Mouse (Mus musculus) heart, embryonic 16.5 days (tissue): ENCODE results near the gene Cyfip1. TPM values are rescaled to one million over a fixed set of nuclear protein-coding genes. Genes with fewer than 3 reads are reported as not detected.
"Not testable (repeated sequence)": the region's sequence is repeated elsewhere in the genome, so short reads cannot be mapped to it uniquely, and the experiment has no call there.

Experiments
- ATAC-seq: fragments of 200-750 bp; cut with Nextera tagmentation; replicated peaks from 2 replicates; pipeline ENCODE4 v1.8.0; 2017; ENCODE audit warnings: moderate number of reproducible peaks; ENCODE audit not compliant: insufficient read depth, low FRiP score; ENCODE audit errors: extremely low read depth
- H3K27ac ChIP-seq: fragments of 300-500 bp; sonication (generic); 2 replicates; pipeline ENCODE4 v1.5.1; 2014; ENCODE audit warnings: mild to moderate bottlenecking, low read length, control low read depth, moderate library complexity
- H3K27me3 ChIP-seq: fragments of 300-500 bp; sonication (generic); 2 replicates; pipeline ENCODE4 v1.6.1; 2014; ENCODE audit warnings: low read length, mixed read lengths; ENCODE audit not compliant: control insufficient read depth, insufficient read depth
- H3K36me3 ChIP-seq: fragments of 300-500 bp; sonication (generic); 2 replicates; pipeline ENCODE4 v1.6.1; 2014; ENCODE audit not compliant: control insufficient read depth, insufficient read depth
- H3K4me1 ChIP-seq: fragments of 300-500 bp; sonication (generic); 2 replicates; pipeline ENCODE4 v1.6.1; 2014; ENCODE audit warnings: low read length, mixed read lengths; ENCODE audit not compliant: control insufficient read depth, insufficient read depth
- H3K4me2 ChIP-seq: fragments of 300-500 bp; sonication (generic); 2 replicates; pipeline ENCODE4 v1.6.1; 2014; ENCODE audit warnings: low read depth, mild to moderate bottlenecking, control low read depth, low read length
- H3K4me3 ChIP-seq: fragments of 300-500 bp; sonication (generic); 2 replicates; pipeline ENCODE4 v1.5.1; 2014; ENCODE audit warnings: mild to moderate bottlenecking, control low read depth, low read length
- H3K9ac ChIP-seq: fragments of 300-500 bp; sonication (generic); 2 replicates; pipeline ENCODE4 v1.6.1; 2014; ENCODE audit warnings: low read length, control low read depth
- H3K9me3 ChIP-seq: fragments of 300-500 bp; sonication (generic); replicated peaks from 2 replicates; pipeline ENCODE4 v1.6.1; 2016; ENCODE audit warnings: low read length; ENCODE audit not compliant: control insufficient read depth
- WGBS: fragments of 180-500 bp; shearing (Covaris S2); extraction: QIAGEN DNeasy Blood & Tissue Kit; methylation state at CpG from one replicate; pipeline ENCODE4 v1.1.7; 2014; 5-methylcytosine and 5-hydroxymethylcytosine counted together
- polyA plus RNA-seq: library from polyadenylated mRNA; unstranded; fragments of >200 nt; fragmentation: Nextera tagmentation; extraction: Ambion mirVana; gene quantifications from 2 replicates; pipeline ENCODE4 v1.2.1, GENCODE M21; 2015

The Cyfip1 gene
- polyA plus RNA-seq, 1 experiment from 2014 or later: 44.5 TPM

DNA sequence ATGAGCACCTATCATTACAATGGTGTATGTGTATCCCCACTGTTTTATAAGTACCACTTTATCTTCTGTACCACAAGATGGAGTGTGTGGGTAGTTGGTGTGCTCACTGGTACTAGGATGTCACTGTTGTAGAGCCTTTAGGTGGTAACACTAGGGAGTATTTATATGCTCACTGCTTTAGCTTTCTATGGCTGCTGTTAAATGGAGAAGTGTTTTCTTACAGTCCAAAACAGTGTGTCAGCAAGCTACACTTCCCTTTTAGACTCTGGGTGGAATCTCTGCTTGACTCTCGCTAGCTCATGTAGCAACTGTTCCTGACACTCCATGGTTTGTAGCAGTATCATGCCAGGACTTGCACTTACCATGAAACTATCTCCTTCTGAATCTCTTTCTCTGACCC lies 68.0 kb downstream of the Cyfip1 start:
- no peaks in the 10 kb centered on the region for H3K9me3 ChIP-seq
- WGBS: 100% methylated on average over 1 of the region's 1 CpGs
- no peak overlapping the region for H3K4me2 ChIP-seq
- no peak overlapping the region for H3K9ac ChIP-seq
- H3K27me3 ChIP-seq: no peaks in the 10 kb centered on the region
- no peaks in the 10 kb centered on the region for H3K4me1 ChIP-seq
- no peak overlapping the region for H3K27ac ChIP-seq
- no peak for ATAC-seq
- H3K36me3 ChIP-seq: peaks cover 49% of the 10 kb centered on the region
- no peak overlapping the region for H3K4me3 ChIP-seq

DNA sequence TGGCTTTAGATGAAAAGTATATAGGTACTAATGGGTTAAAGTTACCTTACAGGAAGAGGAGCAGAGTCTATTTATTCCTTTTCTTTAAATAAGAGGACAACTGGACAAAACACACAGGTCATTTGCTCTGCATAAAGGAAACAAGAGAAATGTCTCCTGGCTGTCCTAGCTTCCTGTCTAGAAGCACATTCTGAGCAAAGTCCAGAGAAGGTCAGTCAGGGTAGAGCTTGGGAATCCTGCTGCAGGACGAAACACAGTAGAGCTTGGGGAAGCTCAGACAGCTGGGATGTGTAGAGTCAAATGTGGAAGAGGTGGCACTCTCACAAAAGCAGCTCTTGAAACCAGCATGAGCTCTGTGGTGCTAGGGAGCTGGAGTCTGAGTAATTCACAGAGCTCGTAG lies 68.8 kb downstream of the Cyfip1 start:
- no peak for ATAC-seq
- Histone ChIP-seq H3K4me3 (no peak overlapping the region), H3K27me3 (no peaks in the 10 kb centered on the region), H3K9ac (no peak overlapping the region), H3K27ac (no peak overlapping the region), H3K36me3 (peaks cover 50% of the 10 kb centered on the region), H3K9me3 (no peaks in the 10 kb centered on the region), H3K4me1 (no peaks in the 10 kb centered on the region), H3K4me2 (no peak overlapping the region)
- WGBS: 73% methylated on average over 2 of the region's 2 CpGs

DNA sequence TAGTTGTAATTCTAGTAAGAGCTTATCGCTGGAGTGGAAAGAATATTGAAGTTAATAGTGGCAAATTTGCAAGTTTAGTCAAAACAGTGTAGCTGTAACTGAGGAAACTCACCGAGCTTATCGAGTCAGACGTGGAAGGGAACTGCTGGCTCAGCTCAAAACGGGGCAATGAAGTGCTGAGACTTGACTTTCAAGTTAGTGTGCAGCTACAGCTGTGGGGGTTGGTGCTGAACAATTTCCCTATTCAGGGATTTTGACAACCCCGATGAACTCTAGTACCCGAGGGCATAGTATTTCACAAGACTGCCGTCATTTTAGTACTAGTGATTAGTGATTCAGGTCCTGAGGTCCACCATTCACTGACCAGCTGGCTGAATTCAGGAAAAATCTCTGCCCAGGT lies 69.8 kb downstream of the Cyfip1 start:
- 75% methylated on average over 8 of the region's 8 CpGs for WGBS
- Histone ChIP-seq H3K9me3 (no peaks in the 10 kb centered on the region), H3K36me3 (peaks cover 49% of the 10 kb centered on the region), H3K4me2 (no peak overlapping the region), H3K27me3 (no peaks in the 10 kb centered on the region), H3K27ac (no peak overlapping the region), H3K4me1 (no peaks in the 10 kb centered on the region), H3K9ac (no peak overlapping the region), H3K4me3 (no peak overlapping the region)
- ATAC-seq: no peak

DNA sequence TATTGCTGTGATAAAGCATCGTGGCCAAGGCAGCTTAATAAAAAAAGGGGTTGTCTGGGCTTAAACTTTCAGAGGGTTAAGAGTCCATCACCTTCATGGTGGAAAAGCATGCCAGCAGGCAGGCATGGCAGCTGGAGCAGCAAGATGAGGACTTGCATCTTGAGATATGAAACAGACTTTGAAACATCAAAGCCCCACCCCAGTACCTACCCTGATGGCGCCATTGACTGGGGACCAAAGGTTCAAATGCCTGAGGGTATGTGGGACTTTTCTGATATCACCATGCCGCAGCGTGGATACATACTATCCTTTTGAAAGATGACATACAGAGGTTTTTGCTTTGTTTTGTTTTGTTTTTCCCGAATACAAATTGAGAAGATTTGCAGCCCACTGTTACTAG lies 70.6 kb downstream of the Cyfip1 start:
- no peaks in the 10 kb centered on the region for H3K9me3 ChIP-seq

GRCm38 (mm10) chr7:55918365-55918764 lies 76.8 kb downstream of the Cyfip1 start:
- H3K9ac ChIP-seq, H3K27me3 ChIP-seq, H3K27ac ChIP-seq, ATAC-seq, H3K9me3 ChIP-seq, H3K4me2 ChIP-seq, H3K4me1 ChIP-seq, H3K4me3 ChIP-seq: not testable (repeated sequence)
- 95% methylated on average over 11 of the region's 11 CpGs for WGBS
- peaks cover 64% of the 10 kb centered on the region for H3K36me3 ChIP-seq

More for the DNA sequence above, 70.6 kb downstream of the Cyfip1 start:
- Histone ChIP-seq H3K9ac (no peak overlapping the region), H3K4me2 (no peak overlapping the region), H3K36me3 (peaks cover 53% of the 10 kb centered on the region), H3K27me3 (no peaks in the 10 kb centered on the region), H3K4me1 (no peaks in the 10 kb centered on the region), H3K27ac (no peak overlapping the region), H3K4me3 (no peak overlapping the region)
- ATAC-seq: no peak
- 94% methylated on average over 5 of the region's 5 CpGs for WGBS

DNA sequence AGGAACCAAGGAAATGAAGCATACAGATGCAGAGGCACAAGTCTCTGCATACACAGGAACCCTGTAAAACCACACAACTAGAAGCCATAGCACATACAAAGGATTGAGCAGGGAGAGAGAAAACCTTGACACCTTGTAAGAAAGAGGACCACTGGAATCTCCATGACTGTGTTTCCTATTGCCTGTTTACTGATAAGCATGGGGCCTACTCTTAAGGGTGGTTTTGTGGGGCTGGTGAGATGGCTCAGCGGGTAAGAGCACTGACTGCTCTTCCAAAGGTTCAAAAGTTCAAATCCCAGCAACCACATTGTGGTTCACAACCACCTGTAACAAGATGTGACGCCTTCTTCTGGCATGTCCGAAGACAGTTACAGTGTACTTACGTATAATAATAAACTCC lies 85.7 kb downstream of the Cyfip1 start:
- no peak for ATAC-seq
- 87% methylated on average over 4 of the region's 4 CpGs for WGBS
- Histone ChIP-seq H3K9ac (no peak overlapping the region), H3K27ac (no peak overlapping the region), H3K4me2 (no peak overlapping the region), H3K36me3 (peaks cover 55% of the 10 kb centered on the region), H3K9me3 (no peaks in the 10 kb centered on the region), H3K27me3 (no peaks in the 10 kb centered on the region), H3K4me3 (no peak overlapping the region), H3K4me1 (no peaks in the 10 kb centered on the region)

DNA sequence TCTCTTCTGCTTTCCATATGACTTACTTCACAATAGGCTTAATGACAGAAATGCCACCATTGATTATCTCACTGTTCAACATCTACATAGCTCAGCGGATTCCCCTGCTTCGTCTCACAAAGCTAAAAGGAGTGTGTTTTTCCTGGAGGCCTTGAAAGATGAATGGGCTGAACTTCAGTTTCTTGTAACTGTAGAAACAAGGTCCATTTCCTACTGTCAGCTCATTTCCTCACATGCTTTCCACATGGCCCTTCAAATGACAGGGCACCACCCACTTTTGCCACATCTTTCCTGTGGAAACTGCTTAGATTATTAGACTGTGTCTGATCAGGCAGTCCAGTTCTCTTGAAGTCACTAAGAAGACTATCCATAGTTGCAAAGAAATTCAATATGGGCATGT lies 87.1 kb downstream of the Cyfip1 start:
- 73% methylated on average over 2 of the region's 2 CpGs for WGBS
- Histone ChIP-seq H3K27ac (no peak overlapping the region), H3K9me3 (no peaks in the 10 kb centered on the region), H3K36me3 (peaks cover 44% of the 10 kb centered on the region), H3K4me1 (no peaks in the 10 kb centered on the region), H3K4me2 (no peak overlapping the region), H3K27me3 (no peaks in the 10 kb centered on the region), H3K9ac (no peak overlapping the region), H3K4me3 (no peak overlapping the region)
- no peak; the same call in 1 of the 2 replicates for ATAC-seq

DNA sequence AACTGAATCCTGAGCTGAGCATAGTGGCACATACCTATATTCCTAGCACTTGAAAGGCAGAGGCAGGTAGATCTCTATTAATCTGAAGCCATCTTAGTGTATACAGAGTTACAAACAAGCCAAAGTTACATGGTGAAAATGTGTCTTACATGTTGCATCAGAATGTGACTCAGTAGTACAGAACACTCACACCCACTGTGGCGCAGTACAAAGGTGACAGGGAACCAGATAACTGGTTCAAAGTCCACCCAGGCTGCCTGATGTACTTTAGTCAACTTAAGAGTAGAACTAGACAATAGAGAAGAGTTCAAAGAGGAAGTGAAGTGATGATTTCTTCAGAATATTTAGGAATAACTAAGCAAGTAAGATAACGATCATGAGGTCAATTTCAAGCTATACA lies 93.5 kb downstream of the Cyfip1 start:
- ATAC-seq: no peak
- no peak overlapping the region for H3K4me2 ChIP-seq
- H3K9ac ChIP-seq: no peak overlapping the region
- H3K36me3 ChIP-seq: peaks cover 15% of the 10 kb centered on the region
- no peaks in the 10 kb centered on the region for H3K4me1 ChIP-seq
- no peaks in the 10 kb centered on the region for H3K27me3 ChIP-seq
- WGBS: 96% methylated on average over 2 of the region's 2 CpGs
- no peak overlapping the region for H3K27ac ChIP-seq
- H3K9me3 ChIP-seq: no peaks in the 10 kb centered on the region
- no peak overlapping the region for H3K4me3 ChIP-seq

GRCm38 (mm10) chr7:55938341-55938740 lies 96.8 kb downstream of the Cyfip1 start:
- no peak for ATAC-seq
- Histone ChIP-seq H3K9me3 (no peaks in the 10 kb centered on the region), H3K4me3 (no peak overlapping the region), H3K27ac (no peak overlapping the region), H3K9ac (no peak overlapping the region), H3K4me1 (no peaks in the 10 kb centered on the region), H3K4me2 (no peak overlapping the region), H3K27me3 (no peaks in the 10 kb centered on the region), H3K36me3 (peaks cover 2% of the 10 kb centered on the region)
- WGBS: 86% methylated on average over 4 of the region's 4 CpGs

- no peak overlapping the region for H3K9ac ChIP-seq
- H3K27ac ChIP-seq: no peak overlapping the region
- WGBS: 91% methylated on average over 2 of the region's 2 CpGs
- H3K4me2 ChIP-seq: no peak overlapping the region
- no peaks in the 10 kb centered on the region for H3K27me3 ChIP-seq
- H3K36me3 ChIP-seq: peaks cover 9% of the 10 kb centered on the region
- H3K4me3 ChIP-seq: no peak overlapping the region
- H3K9me3 ChIP-seq: 0 out of 2 replicates have a peak, but pooled peaks cover 2% of the 10 kb centered on the region
- no peak for ATAC-seq
- peaks cover 5% of the 10 kb centered on the region for H3K4me1 ChIP-seq
Measured at GRCm38 (mm10) chr7:55956054-55956453, 114.5 kb downstream of the Cyfip1 start.
